Mouse (Mus musculus) forebrain, embryonic 14.5 days (tissue): ENCODE results near the gene Tjap1. TPM values are rescaled to one million over a fixed set of nuclear protein-coding genes. Genes with fewer than 3 reads are reported as not detected.

Experiments used
- ATAC-seq: fragments of 200-750 bp; cut with Nextera tagmentation; 2 replicates; pipeline ENCODE4 v1.8.0; 2017; ENCODE audit warnings: mild to moderate bottlenecking, moderate library complexity
- DNase-seq: peaks from one replicate; pipeline ENCODE4 v3.0.0-alpha.2; 2015; ENCODE audit warnings: low spot score
- H3K27ac ChIP-seq: fragments of 300-500 bp; sonication (generic); 2 replicates; pipeline ENCODE4 v1.5.1; 2014; ENCODE audit warnings: low read depth, mild to moderate bottlenecking, control low read depth, low read length, moderate library complexity
- H3K27me3 ChIP-seq: fragments of 300-500 bp; sonication (generic); replicated peaks from 2 replicates; pipeline ENCODE4 v1.6.1; 2014; ENCODE audit warnings: low read length, control low read depth, mixed read lengths; ENCODE audit not compliant: control insufficient read depth, insufficient read depth
- H3K36me3 ChIP-seq: fragments of 300-500 bp; sonication (generic); 2 replicates; pipeline ENCODE4 v1.6.1; 2014; ENCODE audit warnings: low read length, control low read depth; ENCODE audit not compliant: control insufficient read depth, insufficient read depth
- H3K4me1 ChIP-seq: fragments of 300-500 bp; sonication (generic); 2 replicates; pipeline ENCODE4 v1.6.1; 2014; ENCODE audit warnings: antibody characterized with exemption, low read length, control low read depth; ENCODE audit not compliant: control insufficient read depth, insufficient read depth
- H3K4me2 ChIP-seq: fragments of 300-500 bp; sonication (generic); 2 replicates; pipeline ENCODE4 v1.6.1; 2014; ENCODE audit warnings: mild to moderate bottlenecking, control low read depth, low read length
- H3K4me3 ChIP-seq: fragments of 300-500 bp; sonication (generic); 2 replicates; pipeline ENCODE4 v1.5.1; 2014; ENCODE audit warnings: low read depth, low read length, control low read depth
- H3K9ac ChIP-seq: fragments of 300-500 bp; sonication (generic); 2 replicates; pipeline ENCODE4 v1.6.1; 2014; ENCODE audit warnings: mild to moderate bottlenecking, low read length, control low read depth, moderate library complexity
- H3K9me3 ChIP-seq: fragments of 300-500 bp; sonication (generic); replicated peaks from 2 replicates; pipeline ENCODE4 v1.6.1; 2016; ENCODE audit warnings: low read length, control low read depth, mixed read lengths; ENCODE audit not compliant: control insufficient read depth
- WGBS: fragments of 180-500 bp; shearing (Covaris S2); extraction: QIAGEN DNeasy Blood & Tissue Kit; methylation state at CpG from one replicate; pipeline ENCODE4 v1.1.7; 2014; 5-methylcytosine and 5-hydroxymethylcytosine counted together
- polyA plus RNA-seq: library from polyadenylated mRNA; unstranded; fragments of >200 nt; fragmentation: Nextera tagmentation; extraction: Ambion mirVana; gene quantifications from 2 replicates; pipeline ENCODE4 v1.2.1, GENCODE M21; 2014

The Tjap1 gene
- polyA plus RNA-seq, 1 experiment from 2014 or later, result 23.9 TPM

DNA sequence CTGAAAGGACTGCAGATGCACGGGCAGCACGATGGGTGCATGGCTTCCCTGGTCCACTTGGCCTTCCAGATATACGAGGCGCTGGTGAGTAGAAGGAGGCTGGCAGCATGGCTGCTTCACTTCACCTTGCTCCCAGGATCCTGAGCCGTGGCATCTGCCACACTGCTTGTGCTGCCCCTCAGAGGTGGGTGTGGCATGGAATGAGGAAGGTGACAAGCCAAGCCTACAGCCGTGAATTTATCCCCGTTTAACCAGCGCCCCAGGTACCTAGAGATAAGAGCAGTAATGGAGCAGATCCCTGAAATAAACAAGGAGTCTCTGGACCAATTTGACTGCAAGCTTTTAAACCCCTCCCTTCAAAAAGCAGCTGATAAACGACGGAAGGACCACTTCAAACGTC lies 41.4 kb downstream of the Tjap1 start:
- Histone ChIP-seq H3K9ac (no peak overlapping the region), H3K36me3 (peaks cover 97% of the 10 kb centered on the region), H3K4me2 (no peak overlapping the region), H3K4me1 (0 out of 2 replicates have a peak, but pooled peaks cover under 1% of the 10 kb centered on the region), H3K4me3 (no peak overlapping the region), H3K27ac (no peak overlapping the region), H3K27me3 (no peaks in the 10 kb centered on the region), H3K9me3 (no peaks in the 10 kb centered on the region)
- 80% methylated on average over 11 of the region's 11 CpGs for WGBS
- ATAC-seq, result no peak
- no peak for DNase-seq

DNA sequence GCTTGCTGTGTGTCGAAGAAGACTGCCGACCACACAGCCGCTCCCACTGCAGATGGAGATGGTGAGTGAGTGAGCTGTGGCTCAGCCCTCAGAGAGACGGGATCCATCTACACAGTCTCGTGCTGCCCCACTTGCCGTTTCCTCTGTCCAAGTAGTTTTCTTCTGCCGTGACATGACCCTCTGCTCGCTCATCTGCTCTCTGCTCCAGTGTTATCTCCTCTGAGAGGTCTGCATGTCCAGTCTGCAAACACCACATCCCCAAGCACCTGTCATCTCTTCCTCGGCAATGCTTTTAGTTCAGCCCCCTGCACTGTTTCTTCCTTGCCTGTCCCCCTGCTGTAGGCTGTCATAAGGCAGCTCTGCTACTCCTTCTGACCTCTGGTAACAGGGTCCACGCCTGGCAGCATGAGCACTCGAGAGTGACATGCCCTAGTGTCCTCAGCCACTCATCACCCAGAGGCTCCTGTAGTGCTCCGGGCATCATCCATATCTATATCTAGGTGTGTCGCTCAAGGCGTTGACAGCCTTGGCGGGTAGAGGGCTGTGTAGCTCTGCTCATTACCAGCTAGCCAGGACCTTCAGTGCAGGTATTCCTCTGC lies 43.2 kb downstream of the Tjap1 start:
- no peaks in the 10 kb centered on the region for H3K9me3 ChIP-seq
- no peaks in the 10 kb centered on the region for H3K4me1 ChIP-seq
- no peak overlapping the region for H3K4me3 ChIP-seq
- peaks cover 91% of the 10 kb centered on the region for H3K36me3 ChIP-seq
- DNase-seq (no peak), ATAC-seq (no peak)
- H3K4me2 ChIP-seq, result no peak overlapping the region
- no peaks in the 10 kb centered on the region for H3K27me3 ChIP-seq
- no peak overlapping the region for H3K9ac ChIP-seq
- WGBS, result 94% methylated on average over 15 of the region's 15 CpGs
- no peak overlapping the region for H3K27ac ChIP-seq

DNA sequence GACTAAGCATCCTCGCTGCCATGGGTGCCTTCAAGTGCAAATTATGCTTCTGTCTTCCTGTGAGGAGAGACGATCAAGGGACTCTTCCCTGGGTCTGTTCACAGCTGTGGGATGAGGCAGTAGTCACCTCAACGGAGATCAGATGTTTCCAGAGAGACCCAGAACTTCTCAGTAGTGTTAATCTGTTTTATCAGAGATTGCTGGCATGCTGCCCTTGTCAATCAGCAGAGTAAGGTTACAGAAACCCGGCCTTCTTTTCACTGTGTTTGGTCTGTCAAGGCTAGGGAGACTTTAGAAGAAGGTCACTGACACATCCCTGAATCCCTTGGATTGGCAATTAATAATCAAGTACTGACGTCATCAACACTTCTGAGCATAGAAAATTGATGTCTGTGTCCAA lies 45.3 kb downstream of the Tjap1 start:
- Histone ChIP-seq H3K4me2 (no peak overlapping the region), H3K36me3 (peaks cover 89% of the 10 kb centered on the region), H3K27ac (no peak overlapping the region), H3K27me3 (no peaks in the 10 kb centered on the region), H3K4me1 (no peaks in the 10 kb centered on the region), H3K9me3 (no peaks in the 10 kb centered on the region), H3K9ac (no peak overlapping the region), H3K4me3 (no peak overlapping the region)
- ATAC-seq, result no peak
- no peak for DNase-seq
- 86% methylated on average over 5 of the region's 5 CpGs for WGBS

DNA sequence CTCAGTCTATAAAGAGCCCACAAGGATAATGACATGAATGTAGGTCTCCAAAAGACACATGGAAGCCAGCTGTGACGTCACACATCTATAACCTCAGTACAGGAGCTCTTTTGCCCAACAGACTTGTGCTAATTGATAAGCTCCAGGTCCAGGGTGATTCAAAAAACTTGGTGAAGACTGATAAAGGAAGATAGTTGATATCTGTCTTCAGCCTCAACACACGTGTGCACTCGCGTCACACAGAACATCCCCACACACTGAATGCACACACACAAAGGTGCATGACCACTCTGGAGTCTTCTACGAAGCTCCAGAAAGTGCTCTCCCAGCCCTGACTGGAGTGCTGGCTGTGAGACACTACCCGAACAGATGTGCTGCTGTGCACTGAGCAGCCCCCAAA lies 45.7 kb downstream of the Tjap1 start:
- H3K4me3 ChIP-seq, result no peak overlapping the region
- H3K9ac ChIP-seq, result no peak overlapping the region
- H3K9me3 ChIP-seq, result no peaks in the 10 kb centered on the region
- no peak overlapping the region for H3K27ac ChIP-seq
- 93% methylated on average over 6 of the region's 6 CpGs for WGBS
- no peak for ATAC-seq
- H3K27me3 ChIP-seq, result no peaks in the 10 kb centered on the region
- peaks cover 85% of the 10 kb centered on the region for H3K36me3 ChIP-seq
- no peak for DNase-seq
- no peaks in the 10 kb centered on the region for H3K4me1 ChIP-seq
- H3K4me2 ChIP-seq, result no peak overlapping the region

DNA sequence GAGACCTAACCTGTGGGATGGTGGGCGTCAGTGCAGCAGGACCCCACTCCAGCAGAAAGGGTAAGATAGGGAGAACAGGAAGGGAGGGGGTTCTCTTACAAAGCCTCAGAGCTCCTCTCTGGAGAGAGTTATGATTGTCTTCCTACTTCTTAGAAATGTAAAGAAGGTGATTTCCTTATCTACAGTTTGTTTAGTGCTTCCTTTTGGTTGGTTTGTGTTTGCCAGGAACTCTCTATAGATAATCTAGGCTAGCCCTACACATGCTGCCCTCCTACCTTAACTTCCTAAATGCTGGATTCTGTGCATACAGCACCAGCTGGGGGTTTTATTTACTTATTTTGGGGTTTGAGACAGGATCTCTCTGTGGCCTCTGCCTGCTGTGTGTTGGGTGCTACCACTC lies 46.8 kb downstream of the Tjap1 start:
- DNase-seq, result no peak
- Histone ChIP-seq H3K36me3 (peaks cover 82% of the 10 kb centered on the region), H3K9me3 (no peaks in the 10 kb centered on the region), H3K4me1 (no peaks in the 10 kb centered on the region), H3K27me3 (no peaks in the 10 kb centered on the region), H3K27ac (no peak overlapping the region), H3K4me3 (no peak overlapping the region), H3K4me2 (no peak overlapping the region), H3K9ac (no peak overlapping the region)
- 91% methylated on average over 1 of the region's 1 CpGs for WGBS
- no peak for ATAC-seq

DNA sequence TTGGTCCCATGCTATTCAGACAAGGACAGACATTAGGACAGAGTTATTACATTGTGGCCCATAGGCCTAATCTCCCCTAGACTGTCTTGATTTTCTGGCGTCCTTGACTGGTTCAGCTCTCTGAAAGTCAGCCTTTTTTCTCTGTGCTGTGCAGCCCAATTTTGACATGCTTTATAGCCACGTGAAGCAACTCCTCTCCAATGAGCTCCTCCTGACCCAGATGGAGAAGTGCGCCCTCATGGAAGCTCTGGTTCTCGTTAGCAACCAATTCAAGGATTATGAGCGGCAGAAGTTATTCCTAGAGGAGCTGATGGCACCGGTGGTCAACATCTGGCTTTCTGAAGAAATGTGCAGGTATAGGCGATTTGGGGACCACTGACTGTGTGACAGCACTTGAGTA lies 55.2 kb downstream of the Tjap1 start:
- Histone ChIP-seq H3K27me3 (no peaks in the 10 kb centered on the region), H3K27ac (no peak overlapping the region), H3K36me3 (peaks cover 92% of the 10 kb centered on the region), H3K4me3 (no peak overlapping the region), H3K9me3 (no peaks in the 10 kb centered on the region), H3K9ac (no peak overlapping the region), H3K4me2 (no peak overlapping the region), H3K4me1 (no peaks in the 10 kb centered on the region)
- no peak for ATAC-seq
- WGBS, result 86% methylated on average over 7 of the region's 7 CpGs
- no peak for DNase-seq

DNA sequence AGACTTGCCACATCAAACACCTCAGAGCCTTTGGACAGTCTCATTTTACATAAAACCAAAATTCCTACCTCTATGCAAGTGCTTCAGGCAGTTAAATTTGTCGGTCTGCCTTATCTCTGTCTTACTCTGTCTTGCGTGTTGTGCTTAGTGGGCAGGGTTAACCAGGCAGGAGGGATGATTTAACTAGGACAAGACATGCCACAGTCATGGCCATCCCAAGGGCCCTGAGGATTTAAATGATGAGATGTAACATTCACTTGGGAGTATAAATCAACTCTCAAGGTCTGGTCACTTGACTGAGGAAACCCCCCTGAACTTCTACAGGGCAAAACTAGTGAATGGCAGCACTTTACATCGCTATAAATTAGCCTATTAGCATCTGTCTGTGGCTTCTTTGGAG lies 61.2 kb downstream of the Tjap1 start:
- Histone ChIP-seq H3K9ac (no peak overlapping the region), H3K36me3 (peaks cover 100% of the 10 kb centered on the region), H3K4me2 (no peak overlapping the region), H3K4me1 (no peaks in the 10 kb centered on the region), H3K4me3 (no peak overlapping the region), H3K9me3 (no peaks in the 10 kb centered on the region), H3K27ac (no peak overlapping the region), H3K27me3 (no peaks in the 10 kb centered on the region)
- no peak for ATAC-seq
- DNase-seq, result no peak
- WGBS, result 96% methylated on average over 3 of the region's 3 CpGs

DNA sequence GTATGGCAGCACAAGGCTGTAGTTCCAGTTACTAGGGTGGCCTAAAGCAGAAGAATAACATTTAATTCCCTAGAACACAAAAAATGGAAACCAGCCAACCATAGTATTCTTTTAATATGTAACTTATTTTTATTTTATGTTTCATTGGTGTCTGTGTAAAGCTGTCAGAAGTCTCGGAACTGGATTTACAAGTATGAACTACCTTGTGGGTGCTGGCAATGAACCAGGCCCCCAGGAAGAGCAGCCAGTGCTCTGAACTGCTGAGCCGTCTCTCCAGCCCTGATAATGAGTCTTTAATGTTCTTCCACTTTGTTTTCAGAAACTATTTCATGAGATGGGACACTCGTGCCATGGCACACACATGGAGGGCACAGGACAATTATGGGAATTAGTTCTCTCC lies 72.3 kb downstream of the Tjap1 start:
- Histone ChIP-seq H3K27ac (no peak overlapping the region), H3K27me3 (no peaks in the 10 kb centered on the region), H3K4me1 (no peaks in the 10 kb centered on the region), H3K9me3 (no peaks in the 10 kb centered on the region), H3K4me2 (no peak overlapping the region), H3K4me3 (no peak overlapping the region), H3K36me3 (peaks cover 83% of the 10 kb centered on the region), H3K9ac (no peak overlapping the region)
- no peak for DNase-seq
- WGBS, result 91% methylated on average over 3 of the region's 3 CpGs
- ATAC-seq, result no peak
